22 mouse cellular contexts compared by ENCODE assay signal in genomic region chr17:9995321-9995720, GRCm38 (mm10).
DNase-seq lines count a peak whose midpoint lies in the region; ATAC-seq lines count a peak whose summit lies in the region.
"Had no signal": no experiment of that assay in that cellular context is flagged by ENCODE, and none has a peak within 500 bp of the region (broad histone marks: within the 10 kb centered on the region; RNA-seq: fewer than 3 reads in every experiment).

No protein-coding gene starts in this region.

- H3K27me3 ChIP-seq in midbrain, embryonic 10.5 days (ENCODE audit: low read depth, poor library complexity, severe bottlenecking), result no peaks in the 10 kb centered on the region
- H3K27me3 ChIP-seq in midbrain, embryonic 14.5 days (ENCODE audit: control insufficient read depth, insufficient read depth, low read length), result no peaks in the 10 kb centered on the region
- no peaks in the 10 kb centered on the region for H3K27me3 ChIP-seq in kidney, embryonic 15.5 days
- H3K27me3 ChIP-seq: forebrain, embryonic 13.5 days; heart, embryonic 15.5 days had no signal

- H3K9me3 ChIP-seq in midbrain, embryonic 10.5 days (replicated peaks), result no peaks in the 10 kb centered on the region
- H3K9me3 ChIP-seq in midbrain, embryonic 14.5 days (ENCODE audit: control insufficient read depth, low read length), result no peaks in the 10 kb centered on the region
- no peaks in the 10 kb centered on the region for H3K9me3 ChIP-seq in kidney, embryonic 15.5 days (replicated peaks)
- H3K9me3 ChIP-seq: embryonic facial prominence, embryonic 10.5 days; forebrain, embryonic 13.5 days; G1E; heart, embryonic 10.5 days; heart, embryonic 15.5 days had no signal

- no peaks in the 10 kb centered on the region for H3K4me1 ChIP-seq in midbrain, embryonic 10.5 days
- peaks cover 5% of the 10 kb centered on the region; the same call in 1 of the 2 replicates for H3K4me1 ChIP-seq in midbrain, embryonic 14.5 days (ENCODE audit: control insufficient read depth, insufficient read depth, low read length)
- H3K4me1 ChIP-seq in kidney, embryonic 15.5 days, result no peaks in the 10 kb centered on the region
- H3K4me1 ChIP-seq: embryonic facial prominence, embryonic 10.5 days; forebrain, embryonic 13.5 days; heart, embryonic 15.5 days had no signal

- ATAC-seq in midbrain, embryonic 14.5 days (ENCODE audit: low FRiP score, low TSS enrichment), result no peak
- no peak for ATAC-seq in kidney, embryonic 15.5 days (replicated peaks; ENCODE audit: low FRiP score)
- ATAC-seq: CD4-positive, CD25-positive, alpha-beta regulatory T cell, adult 4 months; forebrain, embryonic 13.5 days; hindbrain, postnatal 0 days had no signal

- no peaks in the 10 kb centered on the region for H3K36me3 ChIP-seq in midbrain, embryonic 10.5 days
- H3K36me3 ChIP-seq in midbrain, embryonic 14.5 days (ENCODE audit: control insufficient read depth, insufficient read depth, low read length), result no peaks in the 10 kb centered on the region
- H3K36me3 ChIP-seq in kidney, embryonic 15.5 days, result no peaks in the 10 kb centered on the region
- H3K36me3 ChIP-seq: embryonic facial prominence, embryonic 10.5 days; G1E; heart, embryonic 10.5 days; heart, embryonic 15.5 days had no signal

- DNase-seq in adrenal gland, adult (ENCODE audit: inconsistent age in 2 of 2, low spot score in 1 of 2), result peak; percentile 58 to 75
- no peak for DNase-seq in adrenal gland, postnatal 4 days (ENCODE audit: low spot score in 2 of 2)
- no peak for DNase-seq in midbrain, embryonic 10.5 days (ENCODE audit: low spot score)
- DNase-seq in midbrain, embryonic 14.5 days, result no peak
- DNase-seq in MN1 (ENCODE audit: low spot score), result peak; percentile 25
- DNase-seq in adrenal gland, postnatal 14 days, result peak; percentile 47
- DNase-seq in ovary, postnatal 14 days (ENCODE audit: low spot score), result no peak
- DNase-seq: B cell, adult 2 months; cerebellum, adult 11-12 months; cerebellum, adult 9-11 months; gastrocnemius, postnatal 36 days; heart, adult 18-20 months; heart, postnatal 14 days; kidney, adult 11 months had no signal

- no peak overlapping the region for H3K9ac ChIP-seq in midbrain, embryonic 14.5 days (replicated peaks; ENCODE audit: low read length)
- H3K9ac ChIP-seq in kidney, embryonic 15.5 days, result no peak overlapping the region
- H3K9ac ChIP-seq: forebrain, embryonic 13.5 days; heart, embryonic 15.5 days had no signal

- no peak overlapping the region for H3K4me2 ChIP-seq in midbrain, embryonic 14.5 days (ENCODE audit: low read length)
- no peak overlapping the region for H3K4me2 ChIP-seq in kidney, embryonic 15.5 days
- H3K4me2 ChIP-seq: forebrain, embryonic 13.5 days; heart, embryonic 15.5 days had no signal

- 0 out of 2 replicates have a peak overlapping the region, but pooled peaks have one; percentile 6 for H3K27ac ChIP-seq in midbrain, embryonic 10.5 days (replicated peaks)
- no peak overlapping the region for H3K27ac ChIP-seq in midbrain, embryonic 14.5 days (replicated peaks; ENCODE audit: low read depth, low read length)
- no peak overlapping the region for H3K27ac ChIP-seq in kidney, embryonic 15.5 days
- H3K27ac ChIP-seq: embryonic facial prominence, embryonic 10.5 days; forebrain, embryonic 13.5 days; heart, embryonic 15.5 days; hindbrain, postnatal 0 days had no signal

- 69% methylated on average over 5 of the region's 5 CpGs for WGBS in midbrain, embryonic 10.5 days
- WGBS in midbrain, embryonic 14.5 days, result 59% methylated on average over 5 of the region's 5 CpGs
- WGBS in kidney, embryonic 15.5 days, result 67% methylated on average over 5 of the region's 5 CpGs

- H3K4me3 ChIP-seq in midbrain, embryonic 10.5 days, result no peak overlapping the region
- H3K4me3 ChIP-seq in midbrain, embryonic 14.5 days (replicated peaks; ENCODE audit: low read depth, low read length), result no peak overlapping the region
- H3K4me3 ChIP-seq in kidney, embryonic 15.5 days (replicated peaks), result no peak overlapping the region
- H3K4me3 ChIP-seq: embryonic facial prominence, embryonic 10.5 days; forebrain, embryonic 13.5 days; heart, embryonic 10.5 days; heart, embryonic 15.5 days had no signal

Comparison
In these comparisons a context has a peak if more than half of its experiments do, and no peak if none do; other contexts are left out.
1. DNase-seq: peak in adrenal gland, adult (2 of 2), MN1 (single experiment) and adrenal gland, postnatal 14 days (single experiment); none in adrenal gland, postnatal 4 days (0 of 2), midbrain, embryonic 10.5 days (single experiment), midbrain, embryonic 14.5 days (single experiment) and ovary, postnatal 14 days (single experiment).